9 mouse cellular contexts compared by ENCODE assay signal in genomic region chr6:85512577-85513530, GRCm38 (mm10). TPM values are rescaled to one million over a fixed set of nuclear protein-coding genes. Genes with fewer than 3 reads are reported as not detected.
DNase-seq lines count a peak whose midpoint lies in the region; ATAC-seq lines count a peak whose summit lies in the region.
"Had no signal": no experiment of that assay in that cellular context is flagged by ENCODE, and none has a peak within 500 bp of the region (broad histone marks: within the 10 kb centered on the region; RNA-seq: fewer than 3 reads in every experiment).

No protein-coding gene starts in this region.

- under 1% methylated on average over 82 of the region's 90 CpGs for WGBS in lung, embryonic 16.5 days
- WGBS in liver, embryonic 12.5 days (ENCODE audit: insufficient replicate concordance): 3% methylated on average over 79 of the region's 90 CpGs

- peaks cover 66% of the 10 kb centered on the region for H3K27me3 ChIP-seq in lung, embryonic 16.5 days (ENCODE audit: control insufficient read depth, insufficient read depth, low read depth, low read length)
- peaks cover 97% of the 10 kb centered on the region for H3K27me3 ChIP-seq in liver, embryonic 12.5 days (replicated peaks)

- no peaks in the 10 kb centered on the region for H3K36me3 ChIP-seq in lung, embryonic 16.5 days (ENCODE audit: control insufficient read depth, insufficient read depth, low read length)
- no peaks in the 10 kb centered on the region for H3K36me3 ChIP-seq in liver, embryonic 12.5 days

- no peak overlapping the region for H3K9ac ChIP-seq in lung, embryonic 16.5 days (ENCODE audit: low read length)
- no peak overlapping the region for H3K9ac ChIP-seq in liver, embryonic 12.5 days

- no peak overlapping the region for H3K27ac ChIP-seq in lung, embryonic 16.5 days (ENCODE audit: low read length)
- H3K27ac ChIP-seq in liver, embryonic 12.5 days: no peak overlapping the region

- peaks cover 2% of the 10 kb centered on the region; the same call in 1 of the 2 replicates for H3K9me3 ChIP-seq in lung, embryonic 16.5 days (ENCODE audit: control insufficient read depth, low read length)
- no peaks in the 10 kb centered on the region for H3K9me3 ChIP-seq in liver, embryonic 12.5 days (replicated peaks)

- peak overlapping the region; percentile 71 for H3K4me2 ChIP-seq in lung, embryonic 16.5 days (ENCODE audit: low read depth, low read length)
- H3K4me2 ChIP-seq in liver, embryonic 12.5 days: peak overlapping the region; percentile 66

- ATAC-seq in lung, embryonic 16.5 days (ENCODE audit: low read depth): peak; percentile 34; the same call in 1 of the 2 replicates
- no peak for ATAC-seq in liver, embryonic 12.5 days

- H3K4me1 ChIP-seq in lung, embryonic 16.5 days (replicated peaks; ENCODE audit: control insufficient read depth, insufficient read depth, low read length): peaks cover 14% of the 10 kb centered on the region; the same call in 1 of the 2 replicates
- H3K4me1 ChIP-seq in liver, embryonic 12.5 days: peaks cover 23% of the 10 kb centered on the region

- peak overlapping the region; percentile 49 for H3K4me3 ChIP-seq in lung, embryonic 16.5 days (ENCODE audit: low read length)
- peak overlapping the region; percentile 40 for H3K4me3 ChIP-seq in liver, embryonic 12.5 days
- H3K4me3 ChIP-seq: myocyte had no signal

- peak; percentile 4 for DNase-seq in adrenal gland, adult 2 months
- DNase-seq in adrenal gland, postnatal 4 days (ENCODE audit: low spot score in 2 of 2): no peak
- no peak for DNase-seq in lung, postnatal 10 days
- peak; percentile 40 to 44 for DNase-seq in frontal cortex, postnatal 36 days (ENCODE audit: low spot score in 2 of 2)
- DNase-seq in right cerebral cortex, postnatal 25 days: peak; percentile 51
- DNase-seq in adrenal gland, postnatal 36 days: no peak

RNA-seq across cellular contexts. Expression of gene Egr4, which starts 0.5 kb away (rescaled TPM):
- not detected for total RNA-seq in adrenal gland, adult 2 months (2021)
- 0.06 TPM in 1 of 2 replicates, not detected in the other for polyA plus RNA-seq in adrenal gland, adult 2 months (2012; rRNA removed)
- under 1 TPM in 1 of 2 experiments, not detected in 1; 0.20 TPM for total RNA-seq in adrenal gland, postnatal 4 days (2021)
- not detected in 2 replicates for polyA plus RNA-seq in lung, embryonic 16.5 days (2015; fragmentation: Nextera tagmentation; extraction: Ambion mirVana)
- polyA plus RNA-seq in liver, embryonic 12.5 days (2016; fragmentation: Nextera tagmentation; extraction: Ambion mirVana): not detected in 2 replicates
- total RNA-seq in adrenal gland, postnatal 36 days (2021): not detected
- polyA plus RNA-seq: myocyte had no signal

RNA-seq across cellular contexts. Expression of gene Fbxo41, which starts 10.1 kb away (rescaled TPM):
- under 1 TPM; 0.40 to 0.90 TPM for total RNA-seq in adrenal gland, adult 2 months (2021)
- polyA plus RNA-seq in adrenal gland, adult 2 months (2012; rRNA removed): 1.1 and 1.2 TPM in 2 replicates
- total RNA-seq in adrenal gland, postnatal 4 days (2021): 1 to 10 TPM; 2.2 to 2.5 TPM
- polyA plus RNA-seq in lung, embryonic 16.5 days (2015; fragmentation: Nextera tagmentation; extraction: Ambion mirVana): 0.08 and 0.11 TPM in 2 replicates
- 0.01 and 0.06 TPM in 2 replicates for polyA plus RNA-seq in liver, embryonic 12.5 days (2016; fragmentation: Nextera tagmentation; extraction: Ambion mirVana)
- total RNA-seq in adrenal gland, postnatal 36 days (2021): under 1 TPM; 0.40 to 0.53 TPM
- polyA plus RNA-seq: myocyte had no signal

Comparison
In these comparisons a context has a peak if more than half of its experiments do, and no peak if none do; other contexts are left out.
1. DNase-seq: peak in adrenal gland, adult 2 months (single experiment), frontal cortex, postnatal 36 days (2 of 2) and right cerebral cortex, postnatal 25 days (single experiment); none in adrenal gland, postnatal 4 days (0 of 2), lung, postnatal 10 days (single experiment) and adrenal gland, postnatal 36 days (0 of 2).